Mouse (Mus musculus): ENCODE measurements around the gene Scamp1. TPM values are rescaled to one million over a fixed set of nuclear protein-coding genes. Genes with fewer than 3 reads are reported as not detected.

The Scamp1 gene
- total RNA-seq, 4 experiments from 2014 or later, result 18.0 to 21.6 (median 18.9) TPM

DNA sequence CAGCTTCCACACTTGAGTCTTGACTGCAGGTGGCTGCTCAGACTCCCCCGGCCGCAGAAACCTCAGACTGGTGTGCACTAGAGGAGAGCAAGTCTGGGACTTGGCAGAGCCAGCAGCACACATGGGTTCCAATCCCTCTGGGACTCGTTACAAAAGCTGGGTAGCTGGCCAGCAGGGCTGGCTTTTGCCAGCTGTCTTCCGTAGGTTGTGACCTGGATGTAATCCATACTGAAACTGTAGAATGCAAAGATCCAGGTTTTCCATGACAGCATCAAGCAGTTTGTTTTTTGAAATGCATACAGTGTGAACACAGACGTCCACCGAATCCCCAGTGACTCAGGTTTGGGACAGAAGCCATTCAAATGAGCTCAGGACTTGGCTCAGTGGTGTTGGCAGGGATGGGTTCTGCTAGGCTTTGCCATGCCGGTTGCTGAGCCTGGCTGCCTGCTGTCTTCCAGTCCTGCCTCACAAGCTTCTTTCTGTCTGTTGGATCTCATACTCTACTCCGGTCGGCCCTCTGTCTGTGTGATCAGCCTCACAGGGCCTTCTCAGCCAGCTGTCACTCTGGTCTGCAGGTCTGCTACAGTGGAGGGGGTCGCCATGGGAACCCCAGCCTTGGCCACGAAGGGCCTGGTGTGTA is 107.1 kb downstream of the Scamp1 start:
- peak; percentile 34 to 60 for DNase-seq (ENCODE audit: low spot score in 2 of 2)

DNA sequence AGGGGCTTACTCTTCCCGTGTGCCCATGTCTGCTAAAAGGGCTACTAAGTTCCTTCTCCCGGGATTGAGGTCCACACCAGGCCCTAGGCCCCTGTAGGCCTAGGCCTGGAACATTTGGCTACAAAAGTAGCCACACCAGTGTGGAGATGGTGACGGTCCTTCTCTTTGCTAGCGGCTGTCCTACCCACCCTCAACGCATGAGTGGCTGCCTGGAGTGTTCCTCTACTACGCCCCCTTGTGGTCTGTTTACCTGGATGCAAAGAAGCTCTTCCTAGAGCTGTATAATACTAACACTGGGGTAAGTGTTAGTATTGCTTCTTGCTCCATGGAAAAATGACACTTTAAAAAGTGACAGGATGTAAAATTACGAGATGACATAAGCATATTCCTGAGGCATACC is 108.5 kb downstream of the Scamp1 start:
- DNase-seq (ENCODE audit: low spot score in 2 of 2), result no peak

DNA sequence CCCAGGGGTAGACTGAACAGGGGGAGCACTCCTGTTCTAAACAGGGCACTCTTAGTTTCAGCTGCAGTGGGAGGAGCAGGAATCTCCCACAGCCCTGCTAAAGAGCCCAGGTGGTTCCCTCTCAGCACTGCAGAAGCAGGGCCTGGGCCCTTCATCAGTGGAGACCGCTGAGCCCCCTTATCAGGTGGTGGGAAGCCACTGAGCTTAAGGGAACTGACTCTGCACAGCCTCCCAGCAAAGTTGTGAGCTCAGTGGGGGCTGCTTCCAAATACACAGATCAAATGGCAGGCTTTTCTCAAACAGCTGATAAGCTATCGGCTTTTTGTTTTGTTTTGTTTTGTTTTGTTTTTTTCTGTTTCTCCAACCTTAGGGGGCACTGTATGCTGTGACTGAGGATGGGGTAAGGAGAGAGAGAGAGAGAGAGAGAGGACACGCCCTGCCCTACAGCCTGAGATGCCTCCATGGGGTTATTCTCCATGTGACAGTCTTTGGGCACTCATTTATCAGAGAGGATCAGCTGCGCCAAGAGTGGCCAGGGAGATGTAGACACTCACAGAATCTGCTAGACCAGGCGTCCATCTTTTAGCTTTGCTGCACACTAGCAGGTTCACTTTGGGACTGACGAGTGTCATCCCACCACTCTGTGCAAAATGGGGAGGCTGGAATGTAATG is 110.1 kb downstream of the Scamp1 start:
- no peak for DNase-seq (ENCODE audit: low spot score in 2 of 2)

DNA sequence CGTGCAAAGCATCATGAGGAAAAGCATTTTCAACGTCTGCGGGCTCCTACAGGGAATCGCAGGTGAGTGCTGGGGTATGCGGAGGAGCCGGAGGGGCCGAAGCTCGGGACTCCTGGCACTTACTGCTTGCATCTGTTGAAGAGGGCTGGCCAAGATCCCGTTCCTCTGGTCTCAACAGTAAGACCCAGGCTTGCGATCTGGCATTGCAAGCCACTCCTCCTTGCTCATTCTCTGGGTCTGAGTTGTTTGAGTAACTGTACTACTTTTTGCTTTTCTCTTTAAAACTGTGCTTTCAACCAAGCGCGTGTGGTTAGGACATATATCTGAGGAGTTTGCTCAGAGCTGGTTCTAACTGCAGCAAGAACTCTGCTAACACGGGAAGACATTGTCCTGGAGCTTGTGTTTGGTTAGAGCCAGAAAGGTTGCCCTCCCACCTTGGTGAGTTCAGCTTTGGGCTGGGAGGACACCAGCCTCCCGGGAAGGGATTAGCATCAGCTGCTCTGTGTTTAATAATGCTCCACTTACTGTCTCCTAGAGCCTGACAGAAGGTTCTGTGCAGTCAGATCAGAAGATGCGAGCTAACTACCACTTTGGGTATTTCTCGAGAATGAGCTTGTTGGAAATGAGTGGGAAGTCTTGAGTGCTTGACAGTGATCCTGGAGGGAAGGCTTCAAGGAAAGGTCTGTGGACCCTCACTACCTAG is 110.9 kb downstream of the Scamp1 start:
- no peak for DNase-seq (ENCODE audit: low spot score in 2 of 2)

DNA sequence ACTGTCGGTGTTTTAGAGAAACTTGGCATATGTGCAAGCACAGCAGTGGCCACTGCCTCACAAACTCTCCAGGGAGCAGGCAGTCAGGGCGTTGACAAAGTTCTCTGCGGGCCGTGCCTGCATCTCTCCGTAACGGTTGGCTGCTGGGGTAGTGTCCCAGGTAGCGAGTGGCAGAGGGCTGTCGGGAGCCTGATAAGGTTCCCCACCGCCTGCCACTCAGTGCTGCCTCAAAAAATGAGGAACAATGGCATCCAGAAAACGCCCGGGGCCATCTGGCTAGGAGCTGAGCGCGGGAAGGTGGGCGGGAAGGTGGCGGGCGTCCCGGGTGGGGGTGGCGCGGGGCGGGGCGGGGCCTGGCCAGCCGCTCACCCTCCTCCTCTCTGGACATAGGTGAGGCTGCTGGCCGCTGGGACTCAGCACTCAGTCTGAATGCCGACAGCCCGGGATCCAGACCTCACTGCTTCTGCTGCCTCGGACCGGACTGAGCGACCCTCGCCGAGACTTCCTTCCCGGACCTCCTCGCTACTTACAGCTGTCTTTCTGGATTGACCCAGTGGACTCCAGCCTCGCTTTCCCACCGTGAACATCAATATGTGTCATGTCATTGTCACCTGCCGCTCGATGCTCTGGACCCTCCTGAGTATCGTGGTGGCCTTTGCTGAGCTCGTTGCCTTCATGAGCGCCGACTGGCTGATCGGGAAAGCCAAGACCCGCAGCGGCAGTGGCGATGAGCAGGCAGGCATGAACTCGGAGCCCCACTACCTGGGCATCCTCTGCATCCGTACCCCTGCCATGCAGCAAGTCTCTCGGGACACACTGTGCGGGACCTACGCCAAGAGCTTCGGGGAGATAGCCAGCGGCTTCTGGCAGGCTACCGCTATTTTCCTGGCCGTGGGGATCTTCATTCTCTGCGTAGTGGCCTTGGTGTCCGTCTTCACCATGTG is 111.8 kb downstream of the Scamp1 start:
- DNase-seq (ENCODE audit: low spot score in 2 of 2), result peak in 1 of 2 experiments; percentile 28

DNA sequence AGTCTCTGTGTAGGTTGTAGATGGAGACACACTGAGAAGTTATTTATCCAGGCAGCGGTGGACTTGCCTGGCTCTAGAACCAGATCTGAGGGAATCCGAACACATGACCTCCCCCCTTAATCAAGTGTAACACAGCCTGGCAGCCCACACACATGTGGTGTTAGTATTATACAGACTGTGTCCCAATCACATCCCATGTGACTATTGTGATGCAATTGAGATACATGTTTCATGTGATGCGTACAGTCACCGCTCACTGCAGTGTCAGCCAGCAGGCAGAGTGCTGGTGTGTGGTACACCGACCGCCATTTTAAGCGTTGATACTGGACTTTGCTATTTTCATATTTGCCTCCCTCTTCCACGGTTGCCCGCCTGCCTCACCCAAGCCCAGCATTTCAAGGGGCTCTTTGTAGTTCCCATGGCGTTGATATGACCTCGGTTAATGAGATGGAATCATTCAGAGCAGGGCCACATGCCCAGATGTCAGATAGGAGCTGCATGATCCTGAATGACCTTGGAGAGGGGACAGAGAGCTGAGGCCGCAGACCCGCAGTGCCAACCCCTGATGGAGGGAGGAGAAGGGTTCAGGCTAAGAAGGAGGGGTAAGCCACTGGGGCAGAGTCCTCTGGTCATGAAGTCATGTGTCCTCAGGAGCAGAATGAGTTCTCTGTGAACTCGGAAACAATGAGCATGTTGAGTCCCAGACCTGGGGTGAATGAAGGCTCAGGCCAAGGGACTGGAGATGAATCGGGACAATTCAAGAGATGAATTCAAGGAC is 112.9 kb downstream of the Scamp1 start:
- no peak for DNase-seq (ENCODE audit: low spot score in 2 of 2)

DNA sequence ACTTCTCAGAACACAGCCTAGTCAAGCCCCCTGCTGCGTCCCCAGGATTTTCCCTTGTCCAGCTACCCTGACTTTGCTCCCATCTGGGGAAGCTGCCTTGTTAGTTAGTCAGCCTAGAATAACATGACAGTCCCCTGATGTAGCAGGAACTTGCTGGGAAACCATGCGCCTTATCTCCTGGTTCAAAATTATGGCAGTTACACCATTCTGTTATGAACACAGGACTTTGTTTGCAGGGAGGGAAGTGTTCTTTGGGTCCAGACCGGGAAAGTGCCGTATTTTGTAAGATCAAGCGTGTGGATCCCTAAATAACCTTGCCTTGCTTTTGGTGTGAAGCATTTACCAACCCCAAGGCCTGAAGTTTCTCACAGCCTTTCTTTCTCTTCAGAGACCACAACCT is 114.0 kb downstream of the Scamp1 start:
- DNase-seq (ENCODE audit: low spot score in 2 of 2), result no peak

DNA sequence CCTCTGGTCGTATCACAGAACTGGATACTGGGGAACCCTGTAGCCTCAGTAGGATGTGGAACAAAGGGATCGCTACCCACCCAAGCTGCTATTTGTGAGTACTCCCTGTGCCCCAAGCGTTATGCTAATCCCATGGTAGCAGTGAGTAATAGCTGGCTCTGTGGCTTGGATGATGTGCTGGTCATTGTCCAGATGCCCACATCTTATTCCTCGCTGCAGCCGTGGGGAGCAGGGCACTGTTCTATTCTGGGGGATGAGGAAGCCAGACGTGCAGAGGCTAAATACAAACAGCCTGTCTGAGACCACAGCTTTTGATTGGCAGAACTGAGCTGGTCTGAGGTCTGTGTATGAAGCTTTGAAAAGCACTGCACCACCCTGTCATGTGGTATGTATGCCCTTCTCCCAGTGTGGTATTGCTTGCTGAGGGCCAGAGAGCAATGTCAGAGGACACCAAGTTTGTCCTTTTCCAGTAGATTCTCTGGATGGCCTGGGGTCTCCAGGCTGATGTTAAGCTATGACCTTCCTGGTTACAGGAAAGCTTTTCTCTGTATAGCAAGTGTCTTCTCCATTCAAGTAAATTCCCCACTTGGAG is 116.2 kb downstream of the Scamp1 start:
- no peak for DNase-seq (ENCODE audit: low spot score in 2 of 2)

DNA sequence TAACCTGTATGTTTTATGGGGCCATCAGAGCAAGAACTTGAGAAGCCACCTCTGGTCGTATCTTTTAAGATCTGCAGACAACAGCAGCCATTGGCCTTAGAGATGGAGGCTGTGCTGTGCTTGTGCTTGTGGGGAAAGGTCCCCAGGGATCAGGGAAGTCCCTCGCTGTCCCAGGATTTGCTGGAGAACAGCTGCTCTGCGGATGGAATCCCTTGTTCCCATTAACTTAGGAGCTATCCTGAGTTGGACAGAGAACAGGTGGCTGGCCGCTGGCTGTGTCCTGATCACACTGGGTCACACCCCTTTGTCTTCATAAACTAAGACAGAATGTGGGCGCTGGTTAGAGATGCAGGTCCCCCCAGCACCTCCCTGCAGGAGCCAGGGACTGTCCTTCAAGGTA is 117.3 kb downstream of the Scamp1 start:
- DNase-seq (ENCODE audit: low spot score in 2 of 2), result no peak

DNA sequence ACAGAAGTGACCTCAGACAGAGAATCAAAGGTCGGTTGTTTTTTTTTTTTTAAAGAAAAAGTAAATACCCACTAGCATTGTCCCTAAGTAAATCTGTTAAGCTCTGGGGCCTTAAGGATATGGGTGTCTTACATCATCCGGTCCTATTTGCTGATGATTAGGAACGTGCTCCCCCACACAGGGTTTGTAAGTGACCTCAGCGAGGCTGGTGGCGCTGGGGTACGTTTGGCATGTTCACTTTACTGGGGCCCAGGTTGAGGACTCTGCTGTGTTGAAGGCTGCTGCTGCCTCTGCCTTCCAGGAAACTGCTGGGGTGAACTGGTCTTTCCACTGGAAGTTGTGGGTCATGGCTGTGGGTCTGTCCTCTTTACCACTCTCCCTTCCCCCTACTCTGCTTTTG is 121.2 kb downstream of the Scamp1 start:
- DNase-seq (ENCODE audit: low spot score in 2 of 2), result no peak

DNA sequence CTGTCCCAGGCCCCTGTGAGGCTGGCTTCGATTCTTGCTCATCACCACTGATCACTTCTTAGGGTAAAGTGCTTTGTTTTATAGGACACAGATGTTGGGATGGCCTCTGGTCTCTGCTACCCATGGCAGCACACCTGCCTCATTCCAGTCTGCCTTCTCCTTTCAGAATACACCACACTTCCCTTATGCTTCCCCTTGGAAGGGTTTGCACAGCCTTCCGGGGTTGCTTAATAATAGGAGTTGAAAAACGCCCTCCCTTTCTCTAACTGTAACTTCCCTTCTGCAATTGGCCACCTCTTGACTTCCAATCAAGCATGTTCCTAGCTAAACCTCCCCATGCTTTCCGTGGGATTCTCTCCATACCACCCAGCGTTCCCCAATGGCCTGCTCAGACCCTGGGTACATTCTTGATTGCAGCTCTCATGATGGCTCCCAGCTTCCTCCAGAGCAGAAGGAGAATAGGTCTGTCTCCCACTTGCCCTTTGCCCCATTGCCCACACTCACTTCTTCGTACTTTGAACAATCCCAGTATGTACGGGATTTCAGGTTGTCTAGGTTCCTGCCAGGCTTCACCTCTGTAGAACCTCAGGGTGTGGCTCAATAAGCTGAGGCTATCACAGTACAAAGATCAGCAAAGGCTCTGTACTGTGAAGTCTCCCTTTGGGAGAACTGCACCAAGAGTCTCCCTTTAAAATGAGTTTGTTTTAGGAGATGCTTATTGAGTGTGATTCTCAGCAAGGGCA is 126.0 kb downstream of the Scamp1 start:
- DNase-seq (ENCODE audit: low spot score in 2 of 2), result no peak

DNA sequence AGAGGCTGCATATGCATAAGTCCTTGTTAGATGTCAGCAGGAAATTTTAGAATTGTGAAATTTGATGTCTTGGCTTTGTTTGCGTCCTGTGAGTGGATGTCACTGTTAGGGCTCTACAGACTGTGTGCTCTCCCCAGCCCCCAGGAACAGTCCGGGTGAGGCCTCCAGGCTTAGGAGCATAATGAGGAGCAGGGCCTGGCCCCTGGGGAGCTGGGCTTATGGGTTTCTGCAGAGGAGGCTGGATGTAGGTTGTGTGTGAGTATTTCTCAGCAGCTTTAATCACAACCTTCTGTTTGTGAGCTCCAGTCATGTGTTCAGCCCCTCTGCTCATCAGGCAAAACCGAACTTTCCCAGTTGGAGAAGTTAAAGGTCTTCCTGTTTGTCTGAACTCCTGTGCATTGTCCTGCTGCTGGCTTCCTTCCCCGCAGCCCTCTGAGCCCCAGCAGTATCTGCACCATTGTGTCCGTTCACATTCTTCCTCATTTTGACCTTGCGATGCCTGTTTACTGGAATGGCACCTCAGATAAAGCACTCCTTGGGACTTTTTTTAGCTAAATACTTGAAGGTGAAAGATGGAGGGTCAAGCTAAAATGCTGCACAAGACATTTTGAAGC is 126.7 kb downstream of the Scamp1 start:
- DNase-seq (ENCODE audit: low spot score in 2 of 2), result no peak

DNA sequence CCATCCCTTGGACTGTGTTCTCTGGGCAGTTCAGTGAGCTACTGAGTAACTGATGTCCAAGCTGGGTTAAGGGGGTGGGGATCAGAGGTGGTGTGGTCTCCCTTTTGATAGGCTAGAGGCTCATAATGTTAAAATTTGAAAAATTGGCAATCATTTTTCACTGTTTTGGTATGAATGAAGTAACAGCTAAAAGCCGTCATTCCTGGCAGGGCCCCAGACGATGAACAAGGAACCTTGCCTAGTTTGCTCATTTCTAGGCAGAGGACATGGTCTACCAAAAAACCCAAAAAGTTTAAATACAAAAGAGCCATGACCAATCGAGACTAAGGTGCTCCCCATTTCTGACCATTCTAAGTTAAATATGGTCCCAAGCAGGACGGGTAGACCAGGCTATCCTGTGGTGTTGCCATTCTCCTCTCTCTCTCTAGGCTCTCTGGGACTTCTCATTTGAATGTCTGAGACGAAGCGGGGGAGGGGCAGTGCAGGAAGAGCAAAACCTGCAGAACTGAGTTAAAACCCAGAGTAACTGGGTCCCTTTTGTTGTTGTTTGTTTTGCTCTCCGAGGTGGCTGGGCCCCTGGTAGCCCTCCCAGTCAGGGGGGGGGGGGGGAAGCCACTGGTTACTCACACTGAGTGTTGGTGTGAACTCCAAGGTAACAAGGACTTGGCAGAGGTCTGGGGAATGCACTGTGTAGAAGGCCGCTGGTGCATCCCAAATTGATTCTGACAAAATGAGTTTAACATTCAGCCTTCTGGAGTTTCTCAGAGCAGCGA is 129.8 kb downstream of the Scamp1 start:
- DNase-seq (ENCODE audit: low spot score in 2 of 2), result no peak

DNA sequence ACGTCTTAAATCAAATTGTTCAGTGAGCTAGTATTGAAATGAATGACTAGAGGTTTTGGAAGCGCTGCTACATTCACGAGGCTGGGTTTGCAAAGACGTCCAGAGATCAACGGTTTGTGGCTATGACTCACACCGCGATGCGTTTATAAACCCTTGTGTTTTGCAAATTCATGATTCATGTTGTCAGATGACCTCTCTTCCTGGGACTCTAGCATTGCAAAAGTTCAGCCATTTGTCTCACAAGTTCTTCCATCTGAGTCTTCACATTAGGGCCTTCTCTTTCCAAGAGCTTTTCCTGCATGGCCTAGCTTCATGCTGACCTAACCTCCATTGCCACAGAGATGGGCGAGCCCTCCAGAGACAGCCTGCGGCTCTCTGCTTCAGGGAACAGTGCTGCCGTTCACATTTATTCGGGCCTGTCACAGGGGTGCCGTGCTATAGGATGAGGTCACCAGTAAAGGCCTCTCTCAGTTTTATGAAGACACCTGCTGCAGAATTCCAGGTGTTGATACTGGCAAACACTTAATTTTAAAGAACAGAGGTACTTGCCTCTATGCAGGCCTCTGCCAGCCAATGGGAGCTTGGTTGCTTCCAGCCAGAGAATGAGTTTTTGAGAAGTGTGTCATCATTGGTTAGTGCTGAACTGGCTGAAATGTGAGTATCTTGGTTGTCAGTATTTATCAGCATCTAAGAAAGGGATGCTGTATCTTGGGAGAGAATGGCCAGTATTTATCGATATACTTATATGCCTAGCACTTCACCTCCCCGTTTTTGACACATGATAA is 131.0 kb downstream of the Scamp1 start:
- DNase-seq (ENCODE audit: low spot score in 2 of 2), result no peak

DNA sequence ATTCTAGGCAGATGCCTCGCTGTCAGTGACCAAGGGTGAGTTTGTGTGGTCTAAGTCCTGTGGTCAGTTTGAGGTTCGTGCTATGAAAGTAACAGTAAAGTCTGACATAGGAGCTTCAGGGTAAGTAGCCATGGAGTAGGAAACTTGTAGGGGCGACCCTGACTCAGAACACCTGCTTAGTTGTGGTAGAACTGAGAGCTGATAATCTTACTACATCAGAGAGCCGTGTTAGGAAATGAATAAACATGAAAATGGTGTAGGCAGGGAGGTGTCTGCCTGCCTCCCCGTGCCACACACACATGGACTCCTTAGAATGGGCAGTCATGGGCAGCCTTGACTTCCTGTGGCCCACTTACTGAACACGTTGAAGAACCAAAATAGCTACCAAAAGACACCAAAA is 132.0 kb downstream of the Scamp1 start:
- no peak for DNase-seq (ENCODE audit: low spot score in 2 of 2)

DNA sequence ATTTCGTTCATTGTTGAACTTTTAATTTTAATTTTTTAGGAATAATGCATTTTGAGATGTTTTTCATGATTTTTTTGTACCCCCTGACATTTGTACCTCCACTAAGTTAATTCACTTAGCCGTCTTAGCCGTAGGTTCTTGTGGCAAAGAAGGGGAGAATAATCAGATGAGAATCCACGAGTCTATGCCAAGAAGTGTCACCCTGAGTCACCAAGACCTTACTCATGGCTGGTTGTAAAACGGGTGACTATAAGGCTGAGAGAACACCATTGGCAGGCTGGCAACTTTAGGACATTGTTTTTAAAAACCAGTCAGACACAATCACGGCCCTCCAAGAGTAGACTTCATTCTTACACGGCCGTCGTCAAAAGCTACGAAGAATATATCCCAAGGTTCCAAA is 132.8 kb downstream of the Scamp1 start:
- no peak for DNase-seq (ENCODE audit: low spot score in 2 of 2)

All from gastrocnemius, adult 8-10 months (tissue).